29 mouse cellular contexts compared by ENCODE assay signal in genomic region chr2:166138308-166138707, GRCm38 (mm10). TPM values are rescaled to one million over a fixed set of nuclear protein-coding genes. Genes with fewer than 3 reads are reported as not detected.
DNase-seq lines count a peak whose midpoint lies in the region; ATAC-seq lines count a peak whose summit lies in the region.
"Had no signal": no experiment of that assay in that cellular context is flagged by ENCODE, and none has a peak within 500 bp of the region (broad histone marks: within the 10 kb centered on the region; RNA-seq: fewer than 3 reads in every experiment).

No protein-coding gene starts in this region.

- H3K4me3 ChIP-seq in hindbrain, embryonic 10.5 days, result no peak overlapping the region
- no peak overlapping the region for H3K4me3 ChIP-seq in hindbrain, embryonic 12.5 days
- no peak overlapping the region for H3K4me3 ChIP-seq in embryonic facial prominence, embryonic 13.5 days
- H3K4me3 ChIP-seq: forebrain, embryonic 15.5 days; gastrocnemius, adult 2 months; heart, adult 2 months; heart, embryonic 10.5 days; heart, embryonic 13.5 days; hindbrain, embryonic 13.5 days; intestine, embryonic 15.5 days had no signal

- no peak for ATAC-seq in hindbrain, embryonic 12.5 days (ENCODE audit: low FRiP score)
- ATAC-seq in embryonic facial prominence, embryonic 13.5 days (ENCODE audit: insufficient number of reproducible peaks, insufficient read depth, low FRiP score, low TSS enrichment, low read depth), result no peak
- ATAC-seq in granulocyte monocyte progenitor cell, adult 5-6 weeks (replicated peaks; ENCODE audit: poor library complexity, severe bottlenecking), result no peak
- ATAC-seq: activated CD4-positive, CD25-positive, alpha-beta regulatory T cell, adult 4 months; forebrain, embryonic 15.5 days; hindbrain, embryonic 16.5 days; intestine, embryonic 15.5 days; Patski had no signal

- DNase-seq in hindbrain, embryonic 10.5 days (ENCODE audit: low spot score), result no peak
- DNase-seq in ES-CJ7 (ENCODE audit: low read depth, low spot score), result peak; percentile 50
- peak; percentile 66 for DNase-seq in ZHBTc4 (ENCODE audit: low read depth, low spot score)
- no peak for DNase-seq in frontal cortex, postnatal 14 days (ENCODE audit: low spot score in 2 of 2)
- DNase-seq in cerebellum, adult 11-12 months, result no peak
- DNase-seq: adrenal gland, adult 8-10 months; adrenal gland, postnatal 25 days; cerebellum, adult 18-20 months; cerebellum, adult 9-10 months; cerebellum, postnatal 14 days; gastrocnemius, adult 2 months; gastrocnemius, postnatal 14 days; heart, adult 2 months; heart, postnatal 14 days; heart, postnatal 4 days; kidney, adult 11 months; kidney, adult 8-10 months had no signal

- WGBS in hindbrain, embryonic 10.5 days, result 48% methylated on average over 1 of the region's 1 CpGs
- WGBS in hindbrain, embryonic 12.5 days, result 64% methylated on average over 1 of the region's 1 CpGs
- 20% methylated on average over 1 of the region's 1 CpGs for WGBS in embryonic facial prominence, embryonic 13.5 days

- no peak overlapping the region for H3K9ac ChIP-seq in hindbrain, embryonic 12.5 days
- H3K9ac ChIP-seq in embryonic facial prominence, embryonic 13.5 days, result no peak overlapping the region
- H3K9ac ChIP-seq: forebrain, embryonic 15.5 days; heart, embryonic 13.5 days; hindbrain, embryonic 13.5 days; intestine, embryonic 15.5 days had no signal

- 0 out of 2 replicates have a peak overlapping the region, but pooled peaks have one; percentile 50 for H3K27ac ChIP-seq in hindbrain, embryonic 10.5 days
- H3K27ac ChIP-seq in hindbrain, embryonic 12.5 days, result no peak overlapping the region
- 0 out of 2 replicates have a peak overlapping the region, but pooled peaks have one; percentile 28 for H3K27ac ChIP-seq in embryonic facial prominence, embryonic 13.5 days
- H3K27ac ChIP-seq: forebrain, embryonic 15.5 days; gastrocnemius, adult 2 months; heart, adult 2 months; heart, embryonic 13.5 days; hindbrain, embryonic 13.5 days; intestine, embryonic 15.5 days had no signal

- H3K27me3 ChIP-seq in hindbrain, embryonic 10.5 days (ENCODE audit: insufficient read depth, poor library complexity, severe bottlenecking), result no peaks in the 10 kb centered on the region; the same call in 1 of the 2 replicates
- peaks cover 4% of the 10 kb centered on the region; the same call in 1 of the 2 replicates for H3K27me3 ChIP-seq in hindbrain, embryonic 12.5 days
- H3K27me3 ChIP-seq in embryonic facial prominence, embryonic 13.5 days, result no peaks in the 10 kb centered on the region
- H3K27me3 ChIP-seq: forebrain, embryonic 15.5 days; intestine, embryonic 15.5 days; Patski had no signal

- peaks cover 61% of the 10 kb centered on the region for H3K4me1 ChIP-seq in hindbrain, embryonic 10.5 days (replicated peaks)
- peaks cover 44% of the 10 kb centered on the region for H3K4me1 ChIP-seq in hindbrain, embryonic 12.5 days
- H3K4me1 ChIP-seq in embryonic facial prominence, embryonic 13.5 days, result peaks cover 56% of the 10 kb centered on the region

- H3K36me3 ChIP-seq in hindbrain, embryonic 10.5 days, result peaks cover 52% of the 10 kb centered on the region
- H3K36me3 ChIP-seq in hindbrain, embryonic 12.5 days, result no peaks in the 10 kb centered on the region
- H3K36me3 ChIP-seq in embryonic facial prominence, embryonic 13.5 days, result peaks cover 20% of the 10 kb centered on the region
- H3K36me3 ChIP-seq: forebrain, embryonic 15.5 days; G1E; hindbrain, embryonic 13.5 days; intestine, embryonic 15.5 days had no signal

- H3K9me3 ChIP-seq in hindbrain, embryonic 10.5 days, result no peaks in the 10 kb centered on the region
- H3K9me3 ChIP-seq in hindbrain, embryonic 12.5 days (replicated peaks), result no peaks in the 10 kb centered on the region
- no peaks in the 10 kb centered on the region for H3K9me3 ChIP-seq in embryonic facial prominence, embryonic 13.5 days
- H3K9me3 ChIP-seq: forebrain, embryonic 15.5 days; heart, embryonic 10.5 days; heart, embryonic 13.5 days; hindbrain, embryonic 13.5 days; intestine, embryonic 15.5 days had no signal

- no peak overlapping the region for H3K4me2 ChIP-seq in hindbrain, embryonic 12.5 days (replicated peaks)
- H3K4me2 ChIP-seq in embryonic facial prominence, embryonic 13.5 days, result no peak overlapping the region
- H3K4me2 ChIP-seq: forebrain, embryonic 15.5 days; heart, embryonic 13.5 days; hindbrain, embryonic 13.5 days; intestine, embryonic 15.5 days had no signal

RNA-seq across cellular contexts. Expression of gene Sulf2, which starts 17.2 kb away (rescaled TPM):
- polyA plus RNA-seq in hindbrain, embryonic 10.5 days (2016; fragmentation: Nextera tagmentation; extraction: Ambion mirVana), result 83.8 and 87.8 TPM in 2 replicates
- 185 and 186 TPM in 2 replicates for polyA plus RNA-seq in hindbrain, embryonic 12.5 days (2016; fragmentation: Nextera tagmentation; extraction: Ambion mirVana)
- polyA plus RNA-seq in embryonic facial prominence, embryonic 13.5 days (2015; fragmentation: Nextera tagmentation; extraction: Ambion mirVana), result 127 and 143 TPM in 2 replicates
- 0.26 and 1.1 TPM in 2 replicates for total RNA-seq in granulocyte monocyte progenitor cell, adult 5-6 weeks (2014; fragmentation: Nextera tagmentation)
- total RNA-seq in granulocyte monocyte progenitor cell, adult 5-6 weeks (2017), result 0.78 and 1.9 TPM in 2 replicates
- polyA plus RNA-seq: G1E had no signal

Comparison
In these comparisons a context has a peak if more than half of its experiments do, and no peak if none do; other contexts are left out.
1. DNase-seq: peak in ES-CJ7 (single experiment) and ZHBTc4 (single experiment); none in hindbrain, embryonic 10.5 days (single experiment), frontal cortex, postnatal 14 days (0 of 2) and cerebellum, adult 11-12 months (single experiment).